In the genomic region with DNA sequence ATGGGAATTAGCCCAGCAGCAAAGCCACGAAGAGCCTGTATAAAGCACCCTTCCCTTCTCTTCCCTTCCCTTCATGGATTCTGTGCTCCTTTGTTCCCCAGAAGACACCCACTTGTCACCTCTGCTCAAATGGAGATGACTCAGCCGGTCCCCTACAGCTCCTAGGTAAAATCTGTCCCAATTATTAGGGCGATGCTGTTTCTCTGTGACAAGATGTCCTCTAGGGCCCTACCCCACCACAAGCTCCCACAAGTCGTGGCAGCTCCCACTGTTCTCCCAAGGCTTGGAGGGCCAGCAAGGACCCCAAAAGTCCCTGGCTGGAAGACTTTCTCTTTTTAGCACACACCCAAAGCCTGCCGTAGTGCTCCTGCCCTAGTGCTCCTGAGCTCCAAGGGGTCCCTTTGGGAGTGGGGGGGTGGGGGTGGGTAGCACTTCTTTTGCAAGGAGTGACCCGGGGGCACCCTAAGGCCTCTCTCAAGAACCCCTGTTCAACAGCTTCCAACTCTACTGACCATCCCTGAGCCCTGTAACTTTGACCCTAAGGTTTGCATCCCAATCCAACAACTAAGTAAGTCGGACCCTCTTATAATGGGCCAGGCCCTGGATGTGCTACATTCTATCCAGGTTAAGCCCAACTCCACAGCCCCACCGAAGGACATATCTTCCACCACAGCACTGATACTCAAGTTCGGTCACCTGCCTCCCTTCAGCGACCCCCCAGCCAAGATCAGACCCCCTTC, we compare ENCODE assay signal across 8 mouse cellular contexts. TPM values are rescaled to one million over a fixed set of nuclear protein-coding genes. Genes with fewer than 3 reads are reported as not detected.
DNase-seq lines count a peak whose midpoint lies in the region; ATAC-seq and TF ChIP-seq lines count a peak whose summit lies in the region.

No protein-coding gene starts in this region.

- WGBS in kidney, embryonic 14.5 days = 19% methylated on average over 10 of the region's 10 CpGs
- WGBS in heart, embryonic 14.5 days = 12% methylated on average over 10 of the region's 10 CpGs
- 5% methylated on average over 10 of the region's 10 CpGs for WGBS in liver, embryonic 13.5 days (ENCODE audit: insufficient replicate concordance)

- H3K27ac ChIP-seq in kidney, embryonic 14.5 days (ENCODE audit: low read depth, low read length) = peak overlapping the region; percentile 62; the same call in 1 of the 2 replicates
- peak overlapping the region; percentile 72 to 79 for H3K27ac ChIP-seq in heart, embryonic 14.5 days (replicated peaks in 1 of 2; ENCODE audit: control insufficient read depth in 1 of 2, insufficient read depth in 1 of 2, low read depth in 2 of 2, low read length in 2 of 2)
- H3K27ac ChIP-seq in liver, embryonic 13.5 days = peak overlapping the region; percentile 97

- no peaks in the 10 kb centered on the region for H3K27me3 ChIP-seq in kidney, embryonic 14.5 days (ENCODE audit: control insufficient read depth, insufficient read depth, low read length)
- H3K27me3 ChIP-seq in G1E (ENCODE audit: insufficient read depth, low read length) = no peaks in the 10 kb centered on the region
- no peaks in the 10 kb centered on the region for H3K27me3 ChIP-seq in heart, embryonic 14.5 days (ENCODE audit: control insufficient read depth, insufficient read depth, low read length)
- H3K27me3 ChIP-seq in liver, embryonic 13.5 days = no peaks in the 10 kb centered on the region

- peak overlapping the region; percentile 91 for H3K9ac ChIP-seq in kidney, embryonic 14.5 days (ENCODE audit: low read depth, low read length)
- H3K9ac ChIP-seq in heart, embryonic 14.5 days (ENCODE audit: low read length) = peak overlapping the region; percentile 92
- peak overlapping the region; percentile 93 for H3K9ac ChIP-seq in liver, embryonic 13.5 days

- TF ChIP-seq CTCF in G1E (IDR thresholded peaks at IDR 0.05; ENCODE audit: low read depth, low read length) = no peak

- H3K36me3 ChIP-seq in kidney, embryonic 14.5 days (ENCODE audit: control insufficient read depth, insufficient read depth, low read length) = no peaks in the 10 kb centered on the region; the same call in 1 of the 2 replicates
- H3K36me3 ChIP-seq in G1E (replicated peaks) = peaks cover 56% of the 10 kb centered on the region
- H3K36me3 ChIP-seq in heart, embryonic 14.5 days (ENCODE audit: control insufficient read depth, insufficient read depth, low read length) = peaks cover 30% of the 10 kb centered on the region
- H3K36me3 ChIP-seq in liver, embryonic 13.5 days = peaks cover 36% of the 10 kb centered on the region

- H3K9me3 ChIP-seq in kidney, embryonic 14.5 days (ENCODE audit: control insufficient read depth, low read length) = no peaks in the 10 kb centered on the region
- H3K9me3 ChIP-seq in G1E (replicated peaks) = no peaks in the 10 kb centered on the region
- no peaks in the 10 kb centered on the region for H3K9me3 ChIP-seq in heart, embryonic 14.5 days (ENCODE audit: control insufficient read depth, low read length)
- no peaks in the 10 kb centered on the region for H3K9me3 ChIP-seq in liver, embryonic 13.5 days (replicated peaks)

- ATAC-seq in kidney, embryonic 14.5 days (ENCODE audit: low FRiP score, low TSS enrichment) = peak; percentile 33
- ATAC-seq in G1E (ENCODE audit: extremely low read depth, insufficient number of reproducible peaks, low FRiP score, poor library complexity, severe bottlenecking) = no peak
- ATAC-seq in heart, embryonic 14.5 days (ENCODE audit: insufficient number of reproducible peaks, insufficient read depth, low FRiP score, low read depth) = 0 out of 2 replicates have a peak, but pooled peaks have one; percentile 6
- no peak for ATAC-seq in liver, embryonic 13.5 days (ENCODE audit: low read depth)

- H3K4me3 ChIP-seq in kidney, embryonic 14.5 days (ENCODE audit: low read length) = peak overlapping the region; percentile 90
- peak overlapping the region; percentile 95 for H3K4me3 ChIP-seq in G1E (ENCODE audit: low read depth, low read length)
- H3K4me3 ChIP-seq in heart, embryonic 14.5 days (ENCODE audit: control insufficient read depth in 1 of 2, insufficient read depth in 1 of 2, low read depth in 1 of 2, low read length in 2 of 2) = peak overlapping the region; percentile 78 to 84
- peak overlapping the region; percentile 82 for H3K4me3 ChIP-seq in liver, embryonic 13.5 days (replicated peaks)

- H3K4me1 ChIP-seq in kidney, embryonic 14.5 days (ENCODE audit: control insufficient read depth, insufficient read depth, low read length) = peaks cover 29% of the 10 kb centered on the region
- H3K4me1 ChIP-seq in G1E (ENCODE audit: insufficient read depth, low read depth, low read length) = peaks cover 86% of the 10 kb centered on the region
- peaks cover 21 to 34% of the 10 kb centered on the region in 2 experiments for H3K4me1 ChIP-seq in heart, embryonic 14.5 days (ENCODE audit: control insufficient read depth in 2 of 2, insufficient read depth in 2 of 2, low read length in 2 of 2)
- peaks cover 71% of the 10 kb centered on the region for H3K4me1 ChIP-seq in liver, embryonic 13.5 days (replicated peaks)

- no peak for DNase-seq in kidney, adult 9 months
- DNase-seq in G1E (ENCODE audit: low spot score) (no peak), MN1 (ENCODE audit: low spot score) (no peak)
- no peak for DNase-seq in liver, embryonic 13.5 days
- DNase-seq in urinary bladder, postnatal 4 days (ENCODE audit: low spot score in 2 of 2) = no peak
- no peak for DNase-seq in adrenal gland, postnatal 25 days

- peak overlapping the region; percentile 85 for H3K4me2 ChIP-seq in kidney, embryonic 14.5 days (replicated peaks; ENCODE audit: low read depth, low read length)
- H3K4me2 ChIP-seq in heart, embryonic 14.5 days (ENCODE audit: low read length) = peak overlapping the region; percentile 95
- peak overlapping the region; percentile 91 for H3K4me2 ChIP-seq in liver, embryonic 13.5 days

RNA-seq across cellular contexts. Expression of a gene that starts 0.5 kb away (rescaled TPM):
- polyA plus RNA-seq in kidney, embryonic 14.5 days (2014; fragmentation: Nextera tagmentation; extraction: Ambion mirVana) = 21.9 and 23.6 TPM in 2 replicates
- total RNA-seq in G1E (2014; fragmentation: Nextera tagmentation) = 25.3 and 50.3 TPM in 2 replicates
- 12.8 and 18.3 TPM in 2 replicates for total RNA-seq in G1E (2017)
- polyA plus RNA-seq in G1E (2012) = 16.4 and 18.5 TPM in 2 replicates
- polyA plus RNA-seq in heart, embryonic 14.5 days (2014; fragmentation: Nextera tagmentation; extraction: Ambion mirVana) = 34.0 and 34.7 TPM in 2 replicates
- 105 and 112 TPM in 2 replicates for polyA plus RNA-seq in liver, embryonic 13.5 days (2015; fragmentation: Nextera tagmentation; extraction: Ambion mirVana)
- total RNA-seq in adrenal gland, postnatal 25 days (2021) = 73.7 and 79.7 TPM in 2 replicates

RNA-seq across cellular contexts. Expression of a gene that starts 1.0 kb away (rescaled TPM):
- 78.7 and 89.0 TPM in 2 replicates for polyA plus RNA-seq in kidney, embryonic 14.5 days (2014; fragmentation: Nextera tagmentation; extraction: Ambion mirVana)
- 51.1 and 59.0 TPM in 2 replicates for total RNA-seq in G1E (2014; fragmentation: Nextera tagmentation)
- total RNA-seq in G1E (2017) = 36.7 and 53.7 TPM in 2 replicates
- polyA plus RNA-seq in G1E (2012) = 25.2 and 47.5 TPM in 2 replicates
- polyA plus RNA-seq in heart, embryonic 14.5 days (2014; fragmentation: Nextera tagmentation; extraction: Ambion mirVana) = 110 and 112 TPM in 2 replicates
- 109 and 110 TPM in 2 replicates for polyA plus RNA-seq in liver, embryonic 13.5 days (2015; fragmentation: Nextera tagmentation; extraction: Ambion mirVana)
- total RNA-seq in adrenal gland, postnatal 25 days (2021) = 147 and 150 TPM in 2 replicates

Comparison
In these comparisons a context has a peak if more than half of its experiments do, and no peak if none do; other contexts are left out.
1. ATAC-seq: peak in kidney, embryonic 14.5 days (single experiment) and heart, embryonic 14.5 days (single experiment); none in G1E (single experiment) and liver, embryonic 13.5 days (single experiment).
2. Peak in every context shown above with its lines, with median percentiles within 50 percentile points of each other: H3K27ac ChIP-seq, H3K4me2 ChIP-seq, H3K4me3 ChIP-seq and H3K9ac ChIP-seq.